Mouse (Mus musculus) liver, adult 2 months (tissue): ENCODE measurements around the gene Zgrf1. TPM values are rescaled to one million over a fixed set of nuclear protein-coding genes. Genes with fewer than 3 reads are reported as not detected.
A peak's percentile ranks its signal among the peaks of the same experiment; 100 is the strongest.

ENCODE experiments used
- DNase-seq: peaks from one replicate; pipeline ENCODE4 v3.0.0-alpha.2; 2011; ENCODE audit warnings: low read depth, low spot score; ENCODE audit errors: extremely low read depth
- H3K27ac ChIP-seq: fragments of 200-500 bp; replicated peaks from 2 replicates; pipeline ENCODE4 v1.5.1; 2012; ENCODE audit warnings: low read depth, mild to moderate bottlenecking, control low read depth, inconsistent platforms, low read length; ENCODE audit not compliant: insufficient read depth
- H3K27me3 ChIP-seq: fragments of 200-500 bp; 2 replicates; pipeline ENCODE4 v1.6.1; 2012; ENCODE audit warnings: mild to moderate bottlenecking, moderate library complexity, low read length, inconsistent platforms; ENCODE audit not compliant: control insufficient read depth, insufficient read depth
- H3K36me3 ChIP-seq: fragments of 200-500 bp; 2 replicates; pipeline ENCODE4 v1.6.1; 2012; ENCODE audit warnings: low read length, inconsistent platforms; ENCODE audit not compliant: control insufficient read depth, insufficient read depth
- H3K4me1 ChIP-seq: fragments of 200-500 bp; 2 replicates; pipeline ENCODE4 v1.6.1; 2011; ENCODE audit warnings: low read length; ENCODE audit not compliant: control insufficient read depth, insufficient read depth
- H3K4me3 ChIP-seq: fragments of 200-500 bp; 2 replicates; pipeline ENCODE4 v1.5.1; 2011; ENCODE audit warnings: low read depth, mild to moderate bottlenecking, control low read depth, low read length, moderate library complexity; ENCODE audit not compliant: insufficient read depth
- H3K79me2 ChIP-seq: fragments of 200-500 bp; 2 replicates; pipeline ENCODE4 v1.6.1; 2012; ENCODE audit warnings: inconsistent platforms, mild to moderate bottlenecking, low read length, moderate library complexity; ENCODE audit not compliant: control insufficient read depth, insufficient read depth
- H3K9ac ChIP-seq: fragments of 200-500 bp; 2 replicates; pipeline ENCODE4 v1.6.1; 2012; ENCODE audit warnings: low read depth, mild to moderate bottlenecking, control low read depth, inconsistent platforms, low read length
- CTCF ChIP-seq: fragments of 200-500 bp; IDR thresholded peaks from 2 replicates; pipeline ENCODE4 v1.5.1; 2011; ENCODE audit warnings: low read depth, low read length, control low read depth
- POLR2A ChIP-seq: fragments of 200-500 bp; IDR thresholded peaks from 2 replicates; pipeline ENCODE4 v1.6.1; 2011; ENCODE audit warnings: low read length, control low read depth; ENCODE audit not compliant: insufficient read depth; ENCODE audit errors: extremely low read depth
- WGBS: fragments of 180-500 bp; shearing (Covaris S2); methylation state at CpG from one replicate; pipeline ENCODE4 v1.1.7; 2018; 5-methylcytosine and 5-hydroxymethylcytosine counted together
- polyA plus RNA-seq: library from polyadenylated mRNA; depleted of rRNA; stranded (reverse); fragments of >200 nt; gene quantifications from 2 replicates; pipeline ENCODE4 v1.2.3, GENCODE M21; 2012
- total RNA-seq: library from RNA; depleted of rRNA; stranded (reverse); fragments of >200 nt; gene quantifications from 2 replicates; pipeline ENCODE4 v1.2.3, GENCODE M21; 2014

Zgrf1 gene
- total and polyA plus RNA-seq, 2 experiments, result 0.15 to 0.74 TPM

DNA sequence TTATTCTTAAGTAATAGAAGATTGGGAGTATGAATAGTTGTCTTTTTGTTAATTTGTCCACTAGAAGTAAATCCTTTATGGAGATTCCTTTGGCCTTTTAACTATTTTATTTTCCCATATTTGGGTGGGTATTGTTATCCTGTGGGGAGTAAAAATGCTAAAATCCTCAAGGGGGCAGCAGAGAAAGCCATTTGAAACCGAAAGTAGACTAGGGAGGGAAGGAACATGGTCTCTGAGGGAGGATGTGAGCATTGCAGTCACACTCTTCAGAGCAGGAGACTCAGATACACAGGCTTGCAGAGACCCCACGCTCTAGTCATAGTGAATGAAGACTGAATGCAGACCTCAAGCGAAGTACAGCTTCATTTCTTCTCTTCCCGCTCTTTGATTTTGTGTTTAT is 19.3 kb downstream of the Zgrf1 start:
- DNase-seq, result peak; percentile 44
- Histone ChIP-seq H3K9ac (no peak overlapping the region), H3K79me2 (no peaks in the 10 kb centered on the region), H3K4me3 (no peak overlapping the region), H3K27ac (no peak overlapping the region), H3K27me3 (no peaks in the 10 kb centered on the region), H3K36me3 (no peaks in the 10 kb centered on the region), H3K4me1 (no peaks in the 10 kb centered on the region)
- TF ChIP-seq POLR2A (no peak), CTCF (peak; percentile 36)
- WGBS, result 62% methylated on average over 4 of the region's 4 CpGs

DNA sequence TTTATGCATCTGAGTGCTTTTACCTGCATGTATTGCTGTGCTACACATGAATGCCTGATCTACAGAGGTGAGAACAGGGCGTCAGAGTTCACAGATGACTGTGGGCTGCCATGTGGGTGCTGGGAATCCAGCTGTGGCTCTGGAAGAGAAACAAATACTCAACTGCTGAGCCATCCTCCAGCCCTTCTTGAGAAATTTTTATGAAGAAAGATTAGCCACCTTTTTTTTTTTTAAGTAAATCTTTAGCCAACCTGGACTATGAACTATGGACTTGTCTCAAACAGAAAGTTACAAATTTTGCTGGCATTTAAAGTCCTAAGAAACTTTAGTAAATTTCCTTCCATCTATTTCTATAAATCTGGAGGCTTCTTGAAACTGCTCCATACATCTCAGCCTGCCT is 43.8 kb downstream of the Zgrf1 start:
- 68% methylated on average over 1 of the region's 1 CpGs for WGBS
- no peak overlapping the region for H3K27ac ChIP-seq
- H3K36me3 ChIP-seq, result no peaks in the 10 kb centered on the region
- H3K79me2 ChIP-seq, result no peaks in the 10 kb centered on the region
- peaks cover 13% of the 10 kb centered on the region; the same call in 1 of the 2 replicates for H3K4me1 ChIP-seq
- no peak overlapping the region for H3K4me3 ChIP-seq
- DNase-seq, result peak; percentile 58
- H3K27me3 ChIP-seq, result no peaks in the 10 kb centered on the region
- TF ChIP-seq POLR2A (no peak), CTCF (no peak)
- H3K9ac ChIP-seq, result no peak overlapping the region

- Histone ChIP-seq H3K79me2 (no peaks in the 10 kb centered on the region), H3K4me3 (no peak overlapping the region), H3K27me3 (no peaks in the 10 kb centered on the region), H3K9ac (no peak overlapping the region), H3K4me1 (peaks cover 2% of the 10 kb centered on the region; the same call in 1 of the 2 replicates), H3K27ac (no peak overlapping the region), H3K36me3 (no peaks in the 10 kb centered on the region)
- TF ChIP-seq CTCF, result peak; percentile 37
- TF ChIP-seq POLR2A, result no peak
- WGBS, result 85% methylated on average over 2 of the region's 2 CpGs
- peak; percentile 71 for DNase-seq
Observed at GRCm38 (mm10) chr3:127608109-127608508, 54.8 kb downstream of the Zgrf1 start.

DNA sequence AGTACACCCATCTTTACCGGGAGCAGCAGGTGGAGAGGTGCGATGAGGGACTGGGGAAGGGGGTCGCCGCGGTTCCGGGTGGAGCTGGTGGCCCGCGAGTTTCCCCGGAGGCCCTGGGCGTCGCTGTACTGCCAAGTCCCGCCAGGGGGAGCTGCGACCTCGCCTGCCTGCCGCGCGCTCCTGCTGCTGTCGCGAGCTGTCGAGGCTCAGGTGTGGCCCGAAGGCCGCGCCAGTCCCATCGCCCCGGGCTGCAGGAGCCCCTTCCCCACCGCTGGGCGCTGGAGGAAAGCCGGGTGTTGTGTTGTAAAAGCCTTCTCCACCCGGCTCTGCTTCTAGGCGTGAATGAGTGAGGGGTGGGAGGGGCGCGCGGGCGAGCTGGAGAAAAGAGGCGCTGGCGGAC is 72.0 kb downstream of the Zgrf1 start:
- H3K79me2 ChIP-seq, result no peaks in the 10 kb centered on the region
- no peak overlapping the region for H3K9ac ChIP-seq
- no peaks in the 10 kb centered on the region for H3K4me1 ChIP-seq
- H3K27me3 ChIP-seq, result peaks cover 19% of the 10 kb centered on the region; the same call in 1 of the 2 replicates
- peak overlapping the region; percentile 40; the same call in 1 of the 2 replicates for H3K4me3 ChIP-seq
- TF ChIP-seq POLR2A (no peak), CTCF (peak; percentile 87)
- H3K27ac ChIP-seq, result no peak overlapping the region
- 2% methylated on average over 36 of the region's 36 CpGs for WGBS
- no peak for DNase-seq
- no peaks in the 10 kb centered on the region for H3K36me3 ChIP-seq

GRCm38 (mm10) chr3:127625701-127626399 is 72.6 kb downstream of the Zgrf1 start:
- no peak for TF ChIP-seq POLR2A
- no peak for TF ChIP-seq CTCF
- DNase-seq, result no peak
- 4% methylated on average over 28 of the region's 28 CpGs for WGBS

DNA sequence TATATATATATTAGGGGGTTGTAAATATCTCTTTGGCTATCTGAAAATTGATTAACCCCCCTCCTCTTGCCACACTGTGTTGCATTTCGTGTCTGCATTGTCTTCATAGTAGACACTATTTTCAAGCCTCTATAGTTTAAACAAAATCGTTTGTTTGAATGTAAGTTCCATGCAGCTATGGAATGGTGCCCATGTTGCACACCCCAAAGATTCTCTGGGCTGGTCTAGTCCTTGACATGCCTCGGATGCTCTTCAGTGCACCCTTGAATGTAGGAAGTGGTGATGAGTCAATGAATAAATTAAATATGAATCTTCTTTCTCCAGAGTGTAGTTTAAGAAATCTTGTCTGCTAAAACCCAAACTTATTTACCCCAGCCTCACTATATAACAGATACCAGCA is 73.2 kb downstream of the Zgrf1 start:
- Histone ChIP-seq H3K27ac (no peak overlapping the region), H3K4me3 (no peak overlapping the region), H3K36me3 (no peaks in the 10 kb centered on the region), H3K9ac (no peak overlapping the region), H3K27me3 (peaks cover 21% of the 10 kb centered on the region; the same call in 1 of the 2 replicates), H3K79me2 (no peaks in the 10 kb centered on the region), H3K4me1 (no peaks in the 10 kb centered on the region)
- no peak for TF ChIP-seq CTCF
- no peak for TF ChIP-seq POLR2A
- DNase-seq, result no peak
- WGBS, result 9% methylated on average over 3 of the region's 3 CpGs

More at GRCm38 (mm10) chr3:127625701-127626399, 72.6 kb downstream of the Zgrf1 start:
- H3K9ac ChIP-seq, result no peak overlapping the region
- no peak overlapping the region for H3K27ac ChIP-seq
- no peaks in the 10 kb centered on the region for H3K4me1 ChIP-seq
- H3K27me3 ChIP-seq, result peaks cover 19% of the 10 kb centered on the region; the same call in 1 of the 2 replicates
- no peaks in the 10 kb centered on the region for H3K36me3 ChIP-seq
- no peak overlapping the region for H3K4me3 ChIP-seq
- no peaks in the 10 kb centered on the region for H3K79me2 ChIP-seq
